Mouse (Mus musculus) lung, adult 2 months (tissue): Measurements from ENCODE around the gene Shbg.

Source experiments
- CTCF ChIP-seq: fragments of 200-500 bp; IDR thresholded peaks from 2 replicates; pipeline ENCODE4 v1.5.1; 2011; ENCODE audit warnings: mild to moderate bottlenecking, low read length, control low read depth; ENCODE audit not compliant: insufficient read depth
- POLR2A ChIP-seq: fragments of 200-500 bp; IDR thresholded peaks from 2 replicates; pipeline ENCODE4 v1.6.1; 2011; ENCODE audit warnings: low read depth, mild to moderate bottlenecking, control low read depth, low read length, borderline replicate concordance; ENCODE audit errors: extremely low read depth

DNA sequence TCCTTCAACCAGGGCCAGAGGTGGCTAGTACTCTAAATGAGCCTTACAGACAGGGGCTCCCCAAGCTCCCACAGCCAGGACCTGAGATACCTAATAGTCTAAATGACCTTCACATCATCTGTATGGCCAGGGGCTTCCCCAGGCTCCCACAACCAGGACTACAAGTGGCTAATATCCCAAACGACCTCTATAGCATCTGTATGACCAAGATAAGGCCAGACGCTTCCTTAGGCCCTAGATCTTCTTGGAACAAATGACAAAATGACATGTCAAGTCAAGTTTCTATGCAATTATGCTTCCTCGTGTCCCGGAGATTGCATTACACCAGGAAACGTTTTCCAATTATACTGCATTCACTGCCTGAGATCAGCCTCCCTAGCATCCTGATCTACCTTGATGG, 41.4 kb downstream of the Shbg start:
- TF ChIP-seq CTCF (no peak), POLR2A (no peak)
